Mouse (Mus musculus) spleen, postnatal 10 days (tissue): ENCODE measurements at regions not wholly inside any gene's neighbourhood (a gene's known extent, or its start where the extent isn't known, plus 50 kb on each side); places are given as distances from the start of the nearest gene placed in this dataset.
"Not testable (repeated sequence)": the region's sequence is repeated elsewhere in the genome, so short reads cannot be mapped to it uniquely, and the experiment has no call there.

Experiments used
- DNase-seq, 2 experiments: peaks; one replicate each; pipeline ENCODE4 v3.0.0; 2021 to 2022; ENCODE audit warnings: low spot score in 2 of 2

GRCm38 (mm10) chr4:110038696-110039095, 60.8 kb downstream of the Dmrta2 start:
- no peak for DNase-seq

GRCm38 (mm10) chr4:110044851-110045618, 67.2 kb downstream of the Dmrta2 start:
- DNase-seq, result no peak

- DNase-seq, result no peak
These were observed 67.9 kb downstream of the Dmrta2 start for GRCm38 (mm10) chr4:110045651-110046269.

- DNase-seq, result no peak
These were observed 68.4 kb downstream of the Dmrta2 start for GRCm38 (mm10) chr4:110046270-110046651.

GRCm38 (mm10) chr4:110050393-110051280, 72.8 kb downstream of the Dmrta2 start:
- DNase-seq, result peak; percentile 35 to 77

GRCm38 (mm10) chr4:110051281-110051665, 73.4 kb downstream of the Dmrta2 start:
- DNase-seq, result no peak

- no peak for DNase-seq
These were observed 74.0 kb downstream of the Dmrta2 start for GRCm38 (mm10) chr4:110051872-110052271.

GRCm38 (mm10) chr4:110052998-110053397, 75.1 kb downstream of the Dmrta2 start:
- DNase-seq, result no peak

GRCm38 (mm10) chr4:110073836-110074235, 96.0 kb downstream of the Dmrta2 start:
- DNase-seq, result no peak

- no peak for DNase-seq
These were observed 105.5 kb downstream of the Dmrta2 start for GRCm38 (mm10) chr4:110083371-110083770.

GRCm38 (mm10) chr4:110087570-110088247, 109.9 kb downstream of the Dmrta2 start:
- peak in 1 of 2 experiments; percentile 23 for DNase-seq

GRCm38 (mm10) chr4:110093040-110093820, 115.4 kb downstream of the Dmrta2 start:
- no peak for DNase-seq

GRCm38 (mm10) chr4:110094541-110094940, 116.7 kb downstream of the Dmrta2 start:
- no peak for DNase-seq

- DNase-seq, result no peak
These were observed 118.1 kb downstream of the Dmrta2 start for GRCm38 (mm10) chr4:110095760-110096593.

GRCm38 (mm10) chr4:110104119-110104518, 126.3 kb downstream of the Dmrta2 start:
- not testable (repeated sequence) for DNase-seq

GRCm38 (mm10) chr4:110106620-110107243, 128.9 kb downstream of the Dmrta2 start:
- DNase-seq, result no peak

GRCm38 (mm10) chr4:110119438-110119837, 141.6 kb downstream of the Dmrta2 start:
- no peak for DNase-seq

GRCm38 (mm10) chr4:110119874-110120273, 142.0 kb downstream of the Dmrta2 start:
- no peak for DNase-seq

GRCm38 (mm10) chr4:110120761-110121160, 142.9 kb downstream of the Dmrta2 start:
- DNase-seq, result no peak

GRCm38 (mm10) chr4:110121447-110121846, 143.6 kb downstream of the Dmrta2 start:
- no peak for DNase-seq
